Mouse (Mus musculus) spleen, adult 12 weeks (tissue): ENCODE data around the gene Zbtb7a.
"Not testable (repeated sequence)": the region's sequence is repeated elsewhere in the genome, so short reads cannot be mapped to it uniquely, and the experiment has no call there.

Experiments used
- DNase-seq: peaks from one replicate; pipeline ENCODE4 v3.0.0; 2022; ENCODE audit warnings: low spot score

The Zbtb7a gene

DNA sequence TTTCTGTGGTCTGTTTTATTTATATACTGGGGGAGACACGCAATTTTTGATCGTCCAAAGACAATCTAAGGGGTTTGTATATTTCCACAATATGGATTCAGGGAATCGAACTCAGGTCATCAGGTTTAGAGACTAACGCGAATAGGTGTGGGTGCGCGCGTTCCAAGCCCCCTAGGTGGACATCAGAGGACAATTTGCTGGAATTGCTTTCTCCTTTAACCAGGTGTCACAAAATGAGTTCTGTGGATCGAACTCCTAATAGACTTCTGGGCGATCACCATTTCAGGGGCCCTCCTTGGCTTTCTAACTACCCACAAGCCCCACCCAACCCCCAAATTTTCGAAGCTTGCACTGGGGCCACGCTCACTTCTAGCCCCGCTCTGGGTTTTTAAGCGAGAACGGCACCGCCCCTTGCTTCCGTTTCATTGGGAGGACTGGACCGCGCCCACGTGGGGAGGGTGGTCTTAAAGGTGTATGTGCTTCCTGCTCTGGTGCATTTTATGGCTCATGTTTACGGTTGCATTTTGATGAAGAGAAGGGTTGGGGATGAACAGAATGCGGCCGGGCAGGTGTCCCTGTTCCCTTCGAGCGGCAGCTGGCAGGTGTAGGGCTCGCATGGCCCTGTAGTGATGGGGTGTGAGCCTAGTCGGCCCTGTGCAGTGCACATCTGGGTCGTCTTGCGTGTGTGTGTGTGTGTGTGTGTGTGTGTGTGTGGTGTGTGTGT, 33.7 kb downstream of the Zbtb7a start:
- peak; percentile 79 for DNase-seq

DNA sequence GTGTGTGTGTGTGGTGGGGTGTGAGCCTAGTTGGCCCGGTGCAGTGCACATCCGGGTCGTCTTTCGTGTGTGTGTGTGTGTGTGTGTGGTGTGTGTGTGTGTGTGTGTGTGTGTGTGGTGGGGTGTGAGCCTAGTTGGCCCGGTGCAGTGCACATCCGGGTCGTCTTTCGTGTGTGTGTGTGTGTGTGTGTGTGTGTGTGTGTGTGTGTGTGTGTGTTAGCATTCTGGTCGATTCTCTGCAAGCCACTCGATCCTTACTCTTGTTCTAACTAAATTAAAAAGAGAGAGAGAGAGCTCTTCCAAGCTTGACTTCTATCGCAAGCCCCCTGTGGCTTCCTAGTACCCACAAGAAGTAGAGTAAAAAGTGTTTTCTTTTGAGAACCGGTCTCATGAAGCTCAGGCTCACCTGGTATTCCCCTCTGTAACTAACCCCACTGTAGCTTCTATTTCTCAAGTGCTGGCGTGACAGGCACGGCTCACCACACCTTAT, 34.4 kb downstream of the Zbtb7a start:
- DNase-seq = not testable (repeated sequence)

DNA sequence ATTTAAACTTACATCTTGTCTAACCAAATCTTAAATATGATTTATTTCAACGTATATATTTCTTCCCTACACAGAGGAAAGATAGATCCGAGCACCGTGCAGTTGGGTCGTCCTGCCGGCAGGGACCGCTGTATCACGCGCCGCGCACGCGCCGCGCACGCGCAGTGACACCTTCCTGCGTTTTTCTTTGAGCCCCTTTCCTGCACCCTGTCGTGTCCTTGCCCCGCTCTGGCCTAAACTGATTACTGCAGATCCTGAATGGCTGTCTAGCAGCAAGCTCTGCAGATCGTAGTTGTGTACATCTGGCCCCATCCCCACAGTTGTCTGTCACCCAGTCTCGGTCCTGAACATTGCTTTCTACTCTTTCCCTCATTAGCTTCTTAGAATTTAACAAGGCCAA, 38.1 kb downstream of the Zbtb7a start:
- DNase-seq = peak; percentile 74

DNA sequence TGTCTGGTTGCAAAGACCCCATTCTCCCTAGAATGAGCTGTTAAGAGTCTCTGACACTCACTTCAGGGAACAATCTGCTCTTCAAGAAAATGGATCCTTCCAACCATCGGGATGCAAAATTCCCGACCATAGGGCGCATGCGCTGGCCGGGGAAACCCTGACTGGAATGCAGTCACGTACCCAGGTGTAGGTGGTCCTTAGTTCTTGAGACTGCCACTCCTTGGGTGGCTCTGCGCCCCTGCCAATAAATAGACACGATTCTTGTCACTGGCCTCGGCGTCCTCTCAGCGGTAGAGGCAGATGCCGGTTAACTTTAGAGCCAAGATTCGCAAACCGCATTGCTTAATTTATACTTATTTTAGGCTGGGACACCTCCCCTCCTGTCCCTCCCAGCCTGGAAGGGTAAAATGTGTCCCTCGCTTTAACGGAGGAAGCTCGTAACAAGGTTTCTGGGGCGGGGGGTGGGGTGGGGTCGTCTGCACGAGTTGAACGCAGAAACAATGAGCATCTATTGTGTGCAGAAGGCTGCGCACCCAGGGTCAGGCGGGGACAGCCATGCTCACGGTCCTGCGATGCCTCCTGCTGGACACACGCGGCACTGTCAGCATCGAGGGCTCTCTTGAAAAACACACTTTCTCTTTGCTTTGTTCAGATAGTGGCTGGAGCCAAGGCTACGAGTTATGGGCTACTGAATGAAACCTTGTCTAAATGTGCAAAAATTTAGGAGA, 39.8 kb downstream of the Zbtb7a start:
- peak; percentile 79 for DNase-seq

DNA sequence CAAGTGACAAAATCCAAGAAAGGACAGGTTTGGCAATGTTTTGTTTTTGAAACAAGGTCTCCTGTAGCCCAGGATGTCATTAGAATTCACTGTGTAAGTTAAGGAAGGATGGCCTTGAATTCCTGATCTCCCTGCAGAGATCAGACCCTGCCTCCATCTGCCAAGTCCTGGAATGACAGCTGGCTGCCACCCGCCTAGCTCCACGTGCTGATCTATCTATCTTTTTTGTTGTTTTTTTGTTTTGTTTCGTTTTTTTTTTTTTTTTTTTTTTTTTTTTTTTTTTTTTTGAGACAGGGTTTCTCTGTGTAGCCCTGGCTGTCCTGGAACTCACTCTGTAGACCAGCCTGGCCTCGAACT, 40.3 kb downstream of the Zbtb7a start:
- DNase-seq = not testable (repeated sequence)

DNA sequence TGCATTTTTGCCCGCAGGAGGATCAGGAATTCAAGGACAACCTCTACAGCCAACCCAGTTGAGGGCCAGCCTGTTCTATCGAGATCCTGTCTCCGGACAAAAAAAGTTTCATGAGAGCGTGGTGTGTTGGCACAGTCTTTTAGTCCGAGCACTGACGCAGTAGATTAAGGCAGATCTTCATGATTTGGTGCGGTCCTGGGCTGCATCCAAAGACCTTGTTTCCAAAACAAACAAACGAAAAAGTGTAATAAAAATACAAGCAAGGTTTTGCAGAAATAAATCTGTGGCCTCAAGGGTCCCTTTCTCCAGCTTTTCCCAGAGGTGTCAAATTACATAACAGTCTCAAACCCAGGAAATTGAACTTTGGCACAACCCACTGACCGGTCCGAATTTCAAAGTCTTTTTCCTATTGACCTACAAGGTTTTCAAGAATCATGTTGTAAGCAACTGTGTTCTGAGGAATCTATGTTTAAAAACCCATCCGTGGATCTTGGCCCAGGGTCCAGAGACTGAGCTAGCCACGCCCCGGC, 41.0 kb downstream of the Zbtb7a start:
- DNase-seq = no peak

DNA sequence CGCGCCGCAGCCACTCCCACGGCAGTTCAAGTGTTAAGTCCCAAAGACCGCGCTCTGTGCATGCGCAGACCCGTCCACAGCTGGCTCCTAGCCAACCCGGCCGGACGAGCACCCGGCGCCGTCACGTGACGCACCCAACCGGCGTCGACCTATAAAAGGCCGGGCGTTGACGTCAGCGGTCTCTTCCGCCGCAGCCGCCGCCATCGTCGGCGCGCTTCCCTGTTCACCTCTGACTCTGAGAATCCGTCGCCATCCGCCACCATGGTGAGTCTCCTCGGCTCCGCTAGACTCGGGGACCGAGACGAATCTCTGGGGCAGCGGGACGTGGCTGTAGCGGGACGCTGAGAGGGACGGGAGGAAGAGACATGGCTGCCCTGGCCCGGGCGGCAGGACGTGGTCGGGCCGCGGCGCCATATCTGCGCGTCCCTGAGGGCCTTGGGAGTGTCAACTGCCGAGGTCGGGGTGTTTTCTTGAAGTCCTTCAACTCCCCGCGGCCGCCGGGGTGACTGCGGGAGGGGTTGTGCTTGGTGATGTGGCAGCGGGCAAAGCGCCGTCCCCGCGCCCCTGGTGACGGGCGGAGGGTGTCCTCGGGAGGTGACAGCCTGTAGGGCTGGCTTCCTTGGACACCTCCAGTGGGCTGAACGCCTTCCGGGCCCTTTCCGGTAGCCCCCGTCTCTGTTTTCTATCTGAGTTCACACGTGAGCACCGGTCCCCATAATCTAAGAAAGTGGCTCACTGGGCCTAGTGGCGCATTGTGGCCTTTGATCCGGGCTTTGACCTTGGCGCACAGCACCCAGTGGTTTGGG, 41.6 kb downstream of the Zbtb7a start, which contains the start of gene Eef2:
Gene Eef2 (plus strand): TSS at position 166 of the 806 bp plus-strand sequence.
- peak; percentile 97 for DNase-seq

DNA sequence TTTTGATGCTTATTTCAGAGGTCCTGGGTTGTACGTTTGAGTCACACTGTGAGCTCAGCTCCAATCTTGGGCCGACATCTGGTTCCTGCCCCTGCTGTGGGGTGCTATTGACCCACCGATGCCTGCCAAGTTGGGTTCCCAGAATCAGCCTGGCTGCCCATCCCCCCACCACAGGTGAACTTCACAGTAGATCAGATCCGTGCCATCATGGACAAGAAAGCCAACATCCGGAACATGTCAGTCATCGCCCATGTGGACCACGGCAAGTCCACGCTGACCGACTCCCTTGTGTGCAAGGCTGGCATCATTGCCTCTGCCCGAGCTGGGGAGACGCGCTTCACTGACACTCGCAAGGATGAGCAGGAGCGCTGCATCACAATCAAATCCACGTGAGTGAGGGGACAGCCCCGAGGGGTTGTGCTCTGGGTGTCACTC, 42.5 kb downstream of the Zbtb7a start:
- DNase-seq = no peak

DNA sequence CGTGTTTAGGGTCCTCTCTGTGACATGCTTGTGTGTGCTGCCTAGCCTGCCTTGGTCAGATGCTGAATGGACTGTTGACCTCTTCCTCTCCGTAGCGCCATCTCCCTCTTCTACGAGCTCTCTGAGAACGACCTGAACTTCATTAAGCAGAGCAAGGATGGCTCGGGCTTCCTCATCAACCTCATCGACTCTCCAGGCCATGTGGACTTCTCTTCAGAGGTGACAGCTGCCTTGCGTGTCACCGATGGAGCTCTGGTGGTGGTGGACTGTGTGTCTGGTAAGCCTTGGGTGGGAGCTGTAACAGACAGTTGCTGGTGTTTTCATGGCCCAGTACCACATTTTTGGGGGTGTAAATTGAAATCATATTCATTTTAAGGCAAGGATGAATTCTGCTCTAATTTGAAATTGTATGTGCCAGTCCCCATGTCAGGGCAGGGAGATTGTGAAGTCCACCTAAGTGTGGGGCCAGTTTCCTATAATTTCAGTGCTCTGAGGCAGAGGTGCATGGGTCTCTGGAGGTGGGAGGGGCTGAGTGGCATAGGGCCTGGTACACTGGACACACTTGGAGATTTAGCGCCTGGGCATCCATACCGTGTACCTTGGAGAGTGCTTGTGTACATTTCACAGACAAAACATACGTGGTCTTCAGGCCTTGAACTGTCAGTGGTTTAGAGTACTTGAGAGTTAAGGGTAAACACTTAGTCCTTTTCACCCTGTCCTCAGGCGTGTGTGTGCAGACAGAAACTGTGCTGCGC, 43.1 kb downstream of the Zbtb7a start:
- no peak for DNase-seq

DNA sequence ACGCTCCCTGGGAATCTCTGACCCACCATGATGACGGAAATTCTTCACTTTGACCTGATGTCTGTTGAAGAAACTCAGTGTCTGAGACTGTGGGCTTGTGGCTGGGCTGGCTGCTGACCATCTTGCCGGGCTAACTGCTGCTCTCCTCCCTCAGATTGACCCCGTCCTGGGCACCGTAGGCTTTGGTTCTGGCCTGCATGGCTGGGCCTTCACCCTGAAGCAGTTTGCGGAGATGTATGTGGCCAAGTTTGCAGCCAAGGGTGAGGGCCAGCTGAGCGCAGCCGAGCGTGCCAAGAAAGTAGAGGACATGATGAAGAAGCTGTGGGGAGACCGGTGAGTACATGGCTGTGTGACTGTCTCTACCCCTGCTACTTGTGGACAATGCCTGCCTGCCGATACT, 43.9 kb downstream of the Zbtb7a start:
- DNase-seq = no peak

DNA sequence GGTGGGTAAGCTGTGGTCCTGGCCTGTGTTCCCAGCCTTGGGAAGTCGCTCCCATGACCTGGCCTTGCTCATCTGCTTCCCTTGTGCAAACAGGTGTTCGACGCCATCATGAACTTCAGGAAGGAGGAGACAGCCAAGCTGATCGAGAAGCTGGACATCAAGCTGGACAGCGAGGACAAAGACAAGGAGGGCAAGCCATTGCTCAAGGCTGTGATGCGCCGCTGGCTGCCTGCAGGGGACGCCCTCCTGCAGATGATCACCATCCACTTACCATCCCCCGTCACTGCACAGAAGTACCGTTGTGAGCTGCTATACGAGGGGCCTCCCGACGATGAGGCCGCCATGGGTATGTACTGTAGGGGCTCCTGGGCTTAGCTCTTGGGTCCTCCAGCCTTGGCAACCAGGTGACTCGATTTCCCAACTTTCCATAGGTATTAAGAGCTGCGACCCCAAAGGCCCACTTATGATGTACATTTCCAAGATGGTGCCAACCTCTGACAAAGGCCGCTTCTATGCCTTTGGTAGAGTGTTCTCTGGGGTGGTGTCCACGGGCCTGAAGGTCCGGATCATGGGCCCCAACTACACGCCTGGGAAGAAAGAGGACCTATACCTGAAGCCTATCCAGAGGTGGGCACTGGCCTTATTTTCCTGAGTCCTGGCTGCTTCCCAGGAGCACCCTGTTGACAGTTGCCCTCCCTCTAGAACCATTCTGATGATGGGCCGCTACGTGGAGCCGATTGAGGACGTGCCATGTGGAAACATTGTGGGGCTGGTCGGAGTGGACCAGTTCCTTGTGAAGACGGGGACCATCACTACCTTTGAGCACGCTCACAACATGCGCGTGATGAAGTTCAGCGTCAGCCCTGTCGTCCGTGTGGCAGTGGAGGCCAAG, 44.7 kb downstream of the Zbtb7a start:
- no peak for DNase-seq

DNA sequence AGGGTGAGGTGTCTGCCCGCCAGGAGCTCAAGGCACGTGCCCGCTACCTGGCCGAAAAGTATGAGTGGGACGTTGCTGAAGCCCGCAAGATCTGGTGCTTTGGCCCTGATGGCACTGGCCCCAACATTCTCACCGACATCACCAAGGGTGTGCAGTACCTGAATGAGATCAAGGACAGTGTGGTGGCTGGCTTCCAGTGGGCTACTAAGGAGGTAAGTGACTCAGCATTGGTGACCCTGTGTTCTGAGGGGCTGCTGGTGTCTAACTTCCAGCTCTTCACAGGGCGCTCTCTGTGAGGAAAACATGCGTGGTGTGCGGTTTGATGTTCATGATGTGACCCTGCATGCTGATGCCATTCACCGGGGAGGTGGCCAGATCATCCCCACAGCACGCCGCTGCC, 45.9 kb downstream of the Zbtb7a start:
- no peak for DNase-seq

DNA sequence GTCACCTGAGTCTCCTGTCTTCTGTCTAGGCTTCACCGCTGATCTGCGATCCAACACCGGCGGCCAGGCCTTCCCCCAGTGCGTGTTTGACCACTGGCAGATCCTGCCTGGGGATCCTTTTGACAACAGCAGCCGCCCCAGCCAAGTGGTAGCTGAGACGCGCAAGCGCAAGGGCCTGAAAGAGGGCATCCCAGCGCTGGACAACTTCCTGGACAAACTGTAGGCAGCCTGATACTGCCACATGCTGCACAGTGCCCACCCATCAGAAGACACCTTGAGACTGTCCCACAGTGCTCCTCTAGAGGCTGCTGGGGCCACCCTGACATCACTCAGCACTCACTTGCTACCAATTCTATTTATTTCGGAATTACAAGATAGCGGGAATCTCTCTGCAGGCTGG, 46.8 kb downstream of the Zbtb7a start:
- DNase-seq = not testable (repeated sequence)

DNA sequence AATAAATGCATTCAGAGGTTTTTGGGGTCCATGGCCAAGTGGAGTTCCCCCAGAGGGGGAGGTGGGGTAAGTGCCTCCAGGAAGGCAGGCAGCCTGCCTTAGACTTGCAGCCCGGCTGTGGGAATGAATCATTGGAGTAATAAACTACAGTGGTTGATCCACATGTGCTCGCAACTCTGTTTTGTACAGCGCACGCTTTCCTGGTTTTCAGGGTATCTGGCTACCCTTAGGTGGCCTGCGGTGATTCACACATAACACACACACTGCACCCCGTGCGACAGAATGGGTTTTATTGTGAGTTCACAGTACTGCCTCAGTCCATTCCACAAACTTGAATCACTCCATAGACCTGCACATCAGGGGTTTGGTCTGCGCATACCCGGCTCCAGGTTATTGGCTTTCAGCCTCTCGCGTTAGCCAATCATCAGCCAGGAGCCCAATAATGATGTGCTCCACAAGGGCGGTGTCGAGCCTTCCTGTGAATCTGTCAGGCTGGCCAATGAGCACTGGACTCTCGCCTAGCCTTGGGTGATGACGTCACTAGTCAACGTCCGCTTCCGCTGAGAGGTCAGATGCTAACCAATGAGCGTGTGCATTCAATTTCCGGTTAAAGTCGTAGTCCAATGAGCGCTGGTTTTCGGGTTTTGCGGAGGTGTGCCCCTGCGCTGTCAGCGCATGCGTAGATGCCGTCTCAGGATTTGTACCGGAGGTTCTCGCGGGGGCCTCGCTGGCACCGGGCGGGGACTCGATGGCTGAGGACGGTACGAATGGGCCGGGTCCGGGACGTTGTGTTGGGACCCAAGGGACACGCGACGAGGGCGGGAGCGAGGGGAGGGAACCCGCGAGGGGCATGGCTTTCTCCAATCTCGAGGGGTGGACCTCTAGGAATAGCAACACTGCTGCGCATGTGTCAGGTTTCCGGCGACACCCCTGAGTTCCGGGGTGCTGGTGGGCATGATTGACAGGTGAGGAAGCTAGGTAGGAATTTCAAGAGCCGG, 47.6 kb downstream of the Zbtb7a start, which contains the start of gene Dapk3:
Gene Dapk3 (plus strand): TSS at position 670 of the 998 bp plus-strand sequence.
- DNase-seq = peak; percentile 90

DNA sequence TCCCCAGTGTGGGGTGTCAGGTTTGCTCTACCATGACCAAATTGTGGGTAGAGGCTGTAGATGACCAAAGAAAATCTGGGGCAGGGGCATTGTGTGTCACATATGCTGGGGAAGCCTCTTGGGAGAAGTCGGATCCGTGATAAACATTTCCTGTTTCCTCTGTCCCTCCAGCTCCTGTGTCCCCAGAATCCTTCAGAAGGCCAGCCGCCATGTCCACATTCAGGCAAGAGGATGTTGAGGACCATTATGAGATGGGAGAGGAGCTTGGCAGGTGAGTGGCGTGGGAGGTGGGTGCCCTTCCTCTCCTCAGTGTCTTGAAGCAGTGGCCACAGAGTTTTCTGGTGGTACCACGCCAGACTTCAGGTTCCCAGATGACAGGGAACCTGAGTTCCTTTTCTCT, 48.8 kb downstream of the Zbtb7a start, which contains the start of gene 4930442H23Rik:
Gene 4930442H23Rik (minus strand): TSS at position 45 of the 400 bp plus-strand sequence.
- no peak for DNase-seq

DNA sequence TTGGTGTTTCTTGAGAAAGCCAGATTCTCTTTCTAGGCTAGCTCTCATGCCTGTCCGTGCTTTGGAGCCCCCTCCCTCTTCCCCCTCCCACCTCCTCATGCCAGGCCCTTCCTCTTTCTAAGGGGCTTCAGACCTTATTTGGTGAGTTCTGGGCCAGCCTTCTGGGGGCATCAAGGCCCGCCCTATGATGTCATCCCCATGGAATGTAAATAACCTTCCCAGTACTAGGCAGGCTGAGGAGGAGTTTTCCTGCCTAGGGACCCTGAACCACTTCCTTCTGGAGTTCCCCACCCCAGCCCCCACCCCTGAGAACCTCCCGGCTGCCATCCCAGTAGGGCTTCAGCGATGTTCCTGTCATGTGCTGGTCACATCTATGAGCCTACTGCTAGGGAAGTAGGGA, 49.7 kb downstream of the Zbtb7a start:
- no peak for DNase-seq

DNA sequence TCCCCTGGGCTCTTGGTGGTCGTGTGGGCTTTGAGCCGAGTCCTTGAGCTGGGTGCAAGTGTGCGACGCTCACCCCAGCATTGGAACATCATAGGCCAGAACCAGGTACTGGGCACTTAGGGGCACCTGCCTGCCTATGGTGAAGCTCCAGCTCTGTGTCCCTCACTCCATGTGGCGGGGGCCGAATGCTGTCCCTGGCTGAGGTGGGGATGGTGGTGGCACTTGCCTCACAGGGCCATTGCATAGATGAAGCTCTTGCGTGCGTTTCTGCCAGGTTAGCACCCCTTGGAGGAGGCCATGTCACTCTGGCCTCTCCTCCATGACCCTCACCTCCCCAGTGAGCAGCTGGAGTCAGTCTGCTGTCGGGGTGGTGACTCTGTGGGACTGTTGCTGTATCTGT, 52.1 kb downstream of the Zbtb7a start:
- no peak for DNase-seq

DNA sequence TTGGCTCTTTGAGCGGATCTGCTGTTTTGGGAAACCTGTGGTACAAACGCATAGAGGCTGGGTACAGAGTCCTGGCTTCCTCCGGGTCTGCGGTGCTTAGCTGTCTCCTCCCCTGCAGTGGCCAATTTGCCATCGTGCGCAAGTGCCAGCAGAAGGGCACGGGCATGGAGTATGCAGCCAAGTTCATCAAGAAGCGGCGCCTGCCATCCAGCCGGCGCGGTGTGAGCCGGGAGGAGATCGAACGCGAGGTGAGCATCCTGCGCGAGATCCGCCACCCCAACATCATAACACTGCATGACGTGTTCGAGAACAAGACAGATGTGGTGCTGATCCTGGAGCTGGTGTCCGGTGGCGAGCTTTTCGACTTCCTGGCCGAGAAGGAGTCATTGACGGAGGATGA, 54.8 kb downstream of the Zbtb7a start:
- no peak for DNase-seq
